Mouse (Mus musculus): ENCODE results near the gene Ccdc50. TPM values are rescaled to one million over a fixed set of nuclear protein-coding genes. Genes with fewer than 3 reads are reported as not detected.

The Ccdc50 gene
- polyA plus RNA-seq, 1 experiment = 13.8 TPM

GRCm38 (mm10) chr16:27349878-27350532, 38.7 kb upstream of the Ccdc50 start:
- Histone ChIP-seq H3K4me2 (ENCODE audit: low read depth) (no peak overlapping the region), H3ac (ENCODE audit: control insufficient read depth, insufficient read length) (no peak overlapping the region), H3K36me3 (ENCODE audit: control insufficient read depth, insufficient read depth) (no peaks in the 10 kb centered on the region), H3K4me3 (no peak overlapping the region), H3K79me2 (ENCODE audit: control insufficient read depth, insufficient read depth) (no peaks in the 10 kb centered on the region), H3K27me3 (ENCODE audit: control insufficient read depth, insufficient read depth, insufficient read length) (no peaks in the 10 kb centered on the region)
- TF ChIP-seq POLR2A (IDR thresholded peaks at IDR 0.05; ENCODE audit: insufficient read length, low read depth) (no peak), CEBPB (IDR thresholded peaks at IDR 0.05; ENCODE audit: insufficient read depth, poor library complexity, severe bottlenecking) (no peak), MAX (IDR thresholded peaks at IDR 0.05; ENCODE audit: low read depth) (no peak), SRF (IDR thresholded peaks at IDR 0.05; ENCODE audit: control insufficient read depth, insufficient read length, low read depth) (no peak), MYOG (IDR thresholded peaks at IDR 0.05; ENCODE audit: control insufficient read depth in 1 of 3, insufficient read depth in 1 of 3, insufficient read length in 2 of 3, low read depth in 2 of 3) (no peak), TCF3 (IDR thresholded peaks at IDR 0.05; ENCODE audit: insufficient read length, low read depth) (no peak), USF1 (IDR thresholded peaks at IDR 0.05; ENCODE audit: low read depth) (no peak), POLR2AphosphoS2 (IDR thresholded peaks at IDR 0.05; ENCODE audit: insufficient read length, low read depth) (no peak)

- TF ChIP-seq TCF12 (IDR thresholded peaks at IDR 0.05; ENCODE audit: insufficient read depth, poor library complexity, severe bottlenecking) (no peak), MAX (IDR thresholded peaks at IDR 0.05; ENCODE audit: low read depth) (no peak), POLR2A (IDR thresholded peaks at IDR 0.05; ENCODE audit: insufficient read length, low read depth) (no peak), TCF3 (IDR thresholded peaks at IDR 0.05; ENCODE audit: insufficient read length, low read depth) (no peak), E2F4 (IDR thresholded peaks at IDR 0.05; ENCODE audit: insufficient read depth) (no peak), REST (IDR thresholded peaks at IDR 0.05; ENCODE audit: insufficient read depth, insufficient read length) (no peak), MYOD1 (IDR thresholded peaks at IDR 0.05; ENCODE audit: control insufficient read depth in 1 of 3, insufficient read length in 2 of 3, low read depth in 2 of 3) (no peak), MYOG (IDR thresholded peaks at IDR 0.05; ENCODE audit: control insufficient read depth in 1 of 3, insufficient read depth in 1 of 3, insufficient read length in 2 of 3, low read depth in 2 of 3) (no peak), SRF (IDR thresholded peaks at IDR 0.05; ENCODE audit: control insufficient read depth, insufficient read length, low read depth) (no peak), POLR2AphosphoS2 (IDR thresholded peaks at IDR 0.05; ENCODE audit: insufficient read length, low read depth) (no peak), CEBPB (IDR thresholded peaks at IDR 0.05; ENCODE audit: insufficient read depth, poor library complexity, severe bottlenecking) (no peak), USF1 (IDR thresholded peaks at IDR 0.05; ENCODE audit: low read depth) (no peak)
- Histone ChIP-seq H3ac (ENCODE audit: control insufficient read depth, insufficient read length) (no peak overlapping the region), H3K4me2 (ENCODE audit: low read depth) (no peak overlapping the region), H3K79me2 (ENCODE audit: control insufficient read depth, insufficient read depth) (no peaks in the 10 kb centered on the region), H3K27me3 (ENCODE audit: control insufficient read depth, insufficient read depth, insufficient read length) (no peaks in the 10 kb centered on the region), H3K4me3 (no peak overlapping the region), H3K36me3 (ENCODE audit: control insufficient read depth, insufficient read depth) (no peaks in the 10 kb centered on the region)
These were observed 34.2 kb upstream of the Ccdc50 start for GRCm38 (mm10) chr16:27354464-27354863.

GRCm38 (mm10) chr16:27360059-27360458, 28.6 kb upstream of the Ccdc50 start:
- no peaks in the 10 kb centered on the region for H3K27me3 ChIP-seq (ENCODE audit: control insufficient read depth, insufficient read depth, insufficient read length)
- H3ac ChIP-seq (ENCODE audit: control insufficient read depth, insufficient read length) = no peak overlapping the region
- TF ChIP-seq MYOD1 (IDR thresholded peaks at IDR 0.05; ENCODE audit: control insufficient read depth in 1 of 3, insufficient read length in 2 of 3, low read depth in 2 of 3) (no peak), MYOG (IDR thresholded peaks at IDR 0.05; ENCODE audit: control insufficient read depth in 1 of 3, insufficient read depth in 1 of 3, insufficient read length in 2 of 3, low read depth in 2 of 3) (no peak), POLR2A (IDR thresholded peaks at IDR 0.05; ENCODE audit: insufficient read length, low read depth) (no peak), USF1 (IDR thresholded peaks at IDR 0.05; ENCODE audit: low read depth) (no peak), POLR2AphosphoS2 (IDR thresholded peaks at IDR 0.05; ENCODE audit: insufficient read length, low read depth) (no peak), CEBPB (IDR thresholded peaks at IDR 0.05; ENCODE audit: insufficient read depth, poor library complexity, severe bottlenecking) (no peak), MAX (IDR thresholded peaks at IDR 0.05; ENCODE audit: low read depth) (no peak), SRF (IDR thresholded peaks at IDR 0.05; ENCODE audit: control insufficient read depth, insufficient read length, low read depth) (no peak), TCF12 (IDR thresholded peaks at IDR 0.05; ENCODE audit: insufficient read depth, poor library complexity, severe bottlenecking) (no peak), REST (IDR thresholded peaks at IDR 0.05; ENCODE audit: insufficient read depth, insufficient read length) (no peak), E2F4 (IDR thresholded peaks at IDR 0.05; ENCODE audit: insufficient read depth) (no peak), TCF3 (IDR thresholded peaks at IDR 0.05; ENCODE audit: insufficient read length, low read depth) (no peak)
- no peaks in the 10 kb centered on the region for H3K36me3 ChIP-seq (ENCODE audit: control insufficient read depth, insufficient read depth)
- no peak overlapping the region for H3K4me3 ChIP-seq
- H3K79me2 ChIP-seq (ENCODE audit: control insufficient read depth, insufficient read depth) = no peaks in the 10 kb centered on the region
- no peak overlapping the region for H3K4me2 ChIP-seq (ENCODE audit: low read depth)

GRCm38 (mm10) chr16:27370191-27370590, 18.5 kb upstream of the Ccdc50 start, which contains the start of gene Uts2b:
TSS of gene Uts2b (minus strand) at chr16:27370239.
- Histone ChIP-seq H3K36me3 (ENCODE audit: control insufficient read depth, insufficient read depth) (no peaks in the 10 kb centered on the region), H3K79me2 (ENCODE audit: control insufficient read depth, insufficient read depth) (no peaks in the 10 kb centered on the region), H3K4me3 (no peak within 1 kb of the TSS), H3K27me3 (ENCODE audit: control insufficient read depth, insufficient read depth, insufficient read length) (no peaks in the 10 kb centered on the region), H3ac (ENCODE audit: control insufficient read depth, insufficient read length) (no peak within 1 kb of the TSS), H3K4me2 (ENCODE audit: low read depth) (no peak within 1 kb of the TSS)
- no peak for TF ChIP-seq MYOD1 (IDR thresholded peaks at IDR 0.05; ENCODE audit: control insufficient read depth in 1 of 3, insufficient read length in 2 of 3, low read depth in 2 of 3)
- no peak for TF ChIP-seq MYOG (IDR thresholded peaks at IDR 0.05; ENCODE audit: control insufficient read depth in 1 of 3, insufficient read depth in 1 of 3, insufficient read length in 2 of 3, low read depth in 2 of 3)
- no peak for TF ChIP-seq E2F4 (IDR thresholded peaks at IDR 0.05; ENCODE audit: insufficient read depth)
- no peak for TF ChIP-seq TCF12 (IDR thresholded peaks at IDR 0.05; ENCODE audit: insufficient read depth, poor library complexity, severe bottlenecking)
- no peak for TF ChIP-seq MAX (IDR thresholded peaks at IDR 0.05; ENCODE audit: low read depth)
- no peak for TF ChIP-seq POLR2A (IDR thresholded peaks at IDR 0.05; ENCODE audit: insufficient read length, low read depth)
- no peak for TF ChIP-seq TCF3 (IDR thresholded peaks at IDR 0.05; ENCODE audit: insufficient read length, low read depth)
- TF ChIP-seq CEBPB (IDR thresholded peaks at IDR 0.05; ENCODE audit: insufficient read depth, poor library complexity, severe bottlenecking) = no peak
